Mouse (Mus musculus): ENCODE results near the gene Gpr161.

DNA sequence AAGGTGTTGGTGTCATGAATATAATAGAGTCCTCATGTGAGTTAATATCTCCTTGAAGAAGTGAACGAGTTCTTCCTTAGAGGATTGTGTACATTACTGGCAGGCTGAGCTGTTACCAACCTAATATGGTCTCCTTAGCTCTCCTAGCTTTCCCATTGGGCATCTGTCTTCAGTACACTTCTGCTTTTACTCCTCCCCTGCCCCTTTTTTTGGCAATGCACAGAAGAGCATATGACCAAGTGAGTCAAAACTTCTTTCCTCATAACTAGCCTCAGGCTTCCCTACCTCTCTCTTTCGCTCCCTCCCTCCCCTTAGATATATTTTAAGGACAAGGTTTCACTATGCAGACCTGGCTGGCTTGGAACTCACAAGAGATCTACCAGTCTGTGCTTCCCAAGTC, 67.7 kb downstream of the Gpr161 start:
- TF ChIP-seq CTCF (IDR thresholded peaks at IDR 0.05; ENCODE audit: low read depth): no peak
- TF ChIP-seq EP300 (optimal IDR thresholded peaks at IDR 0.05): no peak
